Mouse (Mus musculus) ES-Bruce4 (cell line): ENCODE measurements at regions not wholly inside any gene's neighbourhood (a gene's known extent, or its start where the extent isn't known, plus 50 kb on each side); places are given as distances from the start of the nearest gene placed in this dataset.

ENCODE experiments used
- H3K27ac ChIP-seq: 2 replicates; pipeline ENCODE4 v1.5.1; 2012; ENCODE audit warnings: low read length, inconsistent platforms; ENCODE audit not compliant: insufficient read depth
- H3K27me3 ChIP-seq: 2 replicates; pipeline ENCODE4 v1.6.1; 2012; ENCODE audit warnings: mild to moderate bottlenecking, low read length, inconsistent platforms; ENCODE audit not compliant: control insufficient read depth, poor library complexity, insufficient read depth, severe bottlenecking
- H3K36me3 ChIP-seq: 2 replicates; pipeline ENCODE4 v1.6.1; 2012; ENCODE audit warnings: inconsistent platforms, mild to moderate bottlenecking, low read length, moderate library complexity; ENCODE audit not compliant: control insufficient read depth, poor library complexity, insufficient read depth, severe bottlenecking
- H3K4me1 ChIP-seq: one replicate; pipeline ENCODE4 v1.8.1; 2011; ENCODE audit warnings: low read length; ENCODE audit not compliant: control insufficient read depth, insufficient read depth
- H3K4me3 ChIP-seq: 2 replicates; pipeline ENCODE4 v1.5.1; 2011; ENCODE audit warnings: low read depth, mild to moderate bottlenecking, low read length
- H3K9ac ChIP-seq: 2 replicates; pipeline ENCODE4 v1.6.1; 2012; ENCODE audit warnings: low read depth, mild to moderate bottlenecking, inconsistent platforms; ENCODE audit not compliant: poor library complexity, severe bottlenecking
- H3K9me3 ChIP-seq: replicated peaks from 2 replicates; pipeline ENCODE4 v1.6.1; 2012; ENCODE audit warnings: mild to moderate bottlenecking, low read length, inconsistent platforms; ENCODE audit not compliant: control insufficient read depth, poor library complexity, insufficient read depth, severe bottlenecking
- CTCF ChIP-seq: IDR thresholded peaks from one replicate; pipeline ENCODE4 v1.8.1; 2011; ENCODE audit warnings: low read depth, low read length
- EP300 ChIP-seq: IDR thresholded peaks from 2 replicates; pipeline ENCODE4 v1.6.1; 2011; ENCODE audit warnings: low read depth, low read length; ENCODE audit not compliant: insufficient read depth
- POLR2A ChIP-seq: IDR thresholded peaks from one replicate; pipeline ENCODE4 v1.8.1; 2011; ENCODE audit warnings: low read length; ENCODE audit not compliant: insufficient read depth

- no peaks in the 10 kb centered on the region for H3K9me3 ChIP-seq
- no peak overlapping the region for H3K27ac ChIP-seq
- TF ChIP-seq CTCF (no peak), POLR2A (no peak), EP300 (no peak)
- no peaks in the 10 kb centered on the region for H3K4me1 ChIP-seq
- H3K27me3 ChIP-seq = no peaks in the 10 kb centered on the region
- no peak overlapping the region for H3K4me3 ChIP-seq
- no peak overlapping the region for H3K9ac ChIP-seq
- H3K36me3 ChIP-seq = no peaks in the 10 kb centered on the region
Observed at GRCm38 (mm10) chr10:21462915-21463314, 85.8 kb downstream of the Aldh8a1 start.

- no peaks in the 10 kb centered on the region for H3K4me1 ChIP-seq
- H3K36me3 ChIP-seq = no peaks in the 10 kb centered on the region
- H3K4me3 ChIP-seq = peak overlapping the region; percentile 21; the same call in 1 of the 2 replicates
- no peak overlapping the region for H3K9ac ChIP-seq
- H3K27me3 ChIP-seq = no peaks in the 10 kb centered on the region
- TF ChIP-seq CTCF = peak; percentile 75
- TF ChIP-seq EP300 = no peak
- no peak for TF ChIP-seq POLR2A
- H3K9me3 ChIP-seq = no peaks in the 10 kb centered on the region
- no peak overlapping the region for H3K27ac ChIP-seq
Observed at GRCm38 (mm10) chr10:21465362-21465761, 88.3 kb downstream of the Aldh8a1 start.

GRCm38 (mm10) chr10:21465806-21466377, 88.8 kb downstream of the Aldh8a1 start:
- H3K9me3 ChIP-seq = no peaks in the 10 kb centered on the region
- TF ChIP-seq POLR2A (no peak), EP300 (no peak), CTCF (no peak)
- H3K9ac ChIP-seq = no peak overlapping the region
- H3K4me1 ChIP-seq = no peaks in the 10 kb centered on the region
- H3K27ac ChIP-seq = no peak overlapping the region
- H3K27me3 ChIP-seq = no peaks in the 10 kb centered on the region
- no peaks in the 10 kb centered on the region for H3K36me3 ChIP-seq
- no peak overlapping the region for H3K4me3 ChIP-seq

GRCm38 (mm10) chr10:21467425-21468085, 90.5 kb downstream of the Aldh8a1 start:
- no peak for TF ChIP-seq POLR2A
- no peak for TF ChIP-seq CTCF
- no peak for TF ChIP-seq EP300
- Histone ChIP-seq H3K27me3 (no peaks in the 10 kb centered on the region), H3K9me3 (no peaks in the 10 kb centered on the region), H3K9ac (no peak overlapping the region), H3K27ac (no peak overlapping the region), H3K4me1 (no peaks in the 10 kb centered on the region), H3K4me3 (no peak overlapping the region), H3K36me3 (no peaks in the 10 kb centered on the region)

GRCm38 (mm10) chr10:21468421-21468820, 91.3 kb downstream of the Aldh8a1 start:
- no peak overlapping the region for H3K9ac ChIP-seq
- no peaks in the 10 kb centered on the region for H3K27me3 ChIP-seq
- TF ChIP-seq CTCF (no peak), EP300 (no peak), POLR2A (no peak)
- no peaks in the 10 kb centered on the region for H3K9me3 ChIP-seq
- no peak overlapping the region for H3K27ac ChIP-seq
- no peaks in the 10 kb centered on the region for H3K4me1 ChIP-seq
- no peaks in the 10 kb centered on the region for H3K36me3 ChIP-seq
- no peak overlapping the region for H3K4me3 ChIP-seq

GRCm38 (mm10) chr10:21469961-21470360, 92.9 kb downstream of the Aldh8a1 start:
- no peak overlapping the region for H3K27ac ChIP-seq
- no peak overlapping the region for H3K4me3 ChIP-seq
- H3K4me1 ChIP-seq = no peaks in the 10 kb centered on the region
- no peaks in the 10 kb centered on the region for H3K9me3 ChIP-seq
- no peak overlapping the region for H3K9ac ChIP-seq
- no peaks in the 10 kb centered on the region for H3K36me3 ChIP-seq
- H3K27me3 ChIP-seq = no peaks in the 10 kb centered on the region
- TF ChIP-seq CTCF (no peak), POLR2A (no peak), EP300 (no peak)
